Mouse (Mus musculus): ENCODE measurements around the gene Zfp704. TPM values are rescaled to one million over a fixed set of nuclear protein-coding genes. Genes with fewer than 3 reads are reported as not detected.

Zfp704 gene
- polyA plus RNA-seq (2012; rRNA removed), result 8.5 and 9.7 TPM in 2 replicates

DNA sequence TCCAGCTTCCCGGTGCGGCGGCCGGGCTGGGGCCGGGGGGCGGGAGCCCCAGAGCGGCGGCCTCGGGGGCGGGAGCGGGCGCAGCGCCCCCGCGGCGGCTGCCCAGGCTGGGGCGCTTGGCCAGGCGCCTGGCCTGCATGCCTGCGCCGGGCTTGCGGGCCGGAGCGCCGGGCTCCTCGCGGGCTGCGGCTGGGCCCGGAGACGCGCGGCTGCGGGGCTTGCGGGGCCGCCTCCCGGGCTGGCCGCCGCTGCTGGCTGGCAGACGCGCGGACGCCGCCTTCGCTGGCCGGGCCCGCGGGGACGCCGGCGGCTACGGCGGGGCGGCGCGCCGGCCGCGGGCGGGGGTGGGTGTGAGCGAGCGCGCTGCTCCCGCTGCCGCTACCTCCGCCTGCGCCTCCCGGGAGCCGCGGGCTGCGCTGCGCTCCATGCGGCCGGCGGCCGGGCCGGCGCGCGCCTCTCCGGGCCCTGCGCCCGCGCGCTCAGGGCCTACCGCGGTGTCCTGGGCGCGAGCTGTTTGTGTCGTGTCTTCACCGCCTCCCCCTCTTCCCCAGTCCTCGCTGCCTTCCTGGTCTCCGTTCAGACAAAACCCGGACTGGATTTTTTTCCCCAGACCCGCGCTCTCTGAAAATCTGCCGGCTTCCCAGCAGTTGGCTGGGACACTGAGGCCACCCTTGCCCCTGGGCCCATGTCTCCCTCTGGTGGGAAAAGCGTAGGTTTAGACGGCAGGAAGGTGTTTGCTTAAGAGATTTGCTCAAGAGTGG, at the start of gene Zfp704:
Zfp704 (minus strand) TSS at position 505 of the 761 bp plus-strand sequence.
- peak; percentile 65; the same call in 1 of the 2 replicates for TF ChIP-seq POLR2A (IDR thresholded peaks at IDR 0.05; ENCODE audit: borderline replicate concordance, extremely low read depth, low read depth, low read length)
- peak; percentile 41; the same call in 1 of the 2 replicates for TF ChIP-seq CTCF (IDR thresholded peaks at IDR 0.05; ENCODE audit: insufficient read depth, low read length)
- peak within 1 kb of the TSS; percentile 84 for H3K4me3 ChIP-seq (replicated peaks; ENCODE audit: extremely low read depth, low read depth, low read length)
- 4% methylated on average over 92 of the region's 97 CpGs for WGBS
- H3K4me1 ChIP-seq (ENCODE audit: control insufficient read depth, insufficient read depth, low read length), result peaks cover 2% of the 10 kb centered on the region; the same call in 1 of the 2 replicates
- DNase-seq, result peak; percentile 75

DNA sequence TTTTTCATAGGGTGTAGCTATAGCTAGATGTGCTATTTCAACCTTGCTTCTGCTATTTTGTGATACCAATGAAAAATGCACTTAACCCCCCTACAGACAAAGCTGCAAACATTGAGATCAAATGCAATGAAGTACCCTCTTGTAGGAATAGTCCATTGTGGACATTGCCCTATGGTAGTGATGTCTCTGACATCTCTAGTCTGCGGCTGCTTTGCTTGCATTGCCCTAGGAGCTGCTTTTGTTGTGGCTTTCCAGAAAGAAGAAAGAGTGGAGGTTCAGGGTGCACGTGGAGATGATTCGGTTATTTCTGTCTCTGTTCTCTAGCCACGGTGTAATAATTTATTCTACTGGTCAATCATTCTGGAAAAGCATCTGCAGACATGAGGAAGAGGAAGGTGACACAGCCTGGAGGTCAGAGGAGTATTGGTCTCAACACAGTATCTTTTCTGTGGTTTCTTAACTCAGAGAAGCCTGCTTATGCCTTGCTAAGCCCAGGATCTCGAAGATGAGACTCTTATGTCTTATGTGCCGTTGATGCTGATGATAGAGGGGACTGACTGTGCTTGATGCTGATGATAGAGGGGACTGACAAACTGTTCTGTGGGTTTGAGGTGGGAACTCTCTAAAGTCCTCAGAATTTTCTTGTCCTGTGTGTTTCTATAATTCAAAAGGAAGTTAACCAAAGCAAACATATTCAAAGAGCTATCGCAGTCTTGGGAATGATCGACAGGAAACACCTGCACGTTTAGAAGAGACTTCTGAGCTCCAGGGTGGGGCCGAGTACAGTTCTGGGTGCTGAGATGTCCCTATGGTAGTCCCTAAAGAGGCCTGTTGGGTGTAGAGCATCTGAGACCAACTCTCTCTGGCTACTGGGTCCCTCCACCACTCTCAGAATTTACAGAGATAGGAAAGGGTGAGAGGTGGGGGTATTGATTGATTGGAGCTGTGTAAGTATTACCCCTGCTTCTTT, 23.4 kb upstream of the Zfp704 start:
- Histone ChIP-seq H3K4me3 (replicated peaks; ENCODE audit: extremely low read depth, low read depth, low read length) (no peak overlapping the region), H3K4me1 (ENCODE audit: control insufficient read depth, insufficient read depth, low read length) (peaks cover 2% of the 10 kb centered on the region; the same call in 1 of the 2 replicates)
- TF ChIP-seq POLR2A (IDR thresholded peaks at IDR 0.05; ENCODE audit: borderline replicate concordance, extremely low read depth, low read depth, low read length), result no peak
- TF ChIP-seq CTCF (IDR thresholded peaks at IDR 0.05; ENCODE audit: insufficient read depth, low read length), result no peak
- WGBS, result 66% methylated on average over 10 of the region's 10 CpGs
- no peak for DNase-seq

DNA sequence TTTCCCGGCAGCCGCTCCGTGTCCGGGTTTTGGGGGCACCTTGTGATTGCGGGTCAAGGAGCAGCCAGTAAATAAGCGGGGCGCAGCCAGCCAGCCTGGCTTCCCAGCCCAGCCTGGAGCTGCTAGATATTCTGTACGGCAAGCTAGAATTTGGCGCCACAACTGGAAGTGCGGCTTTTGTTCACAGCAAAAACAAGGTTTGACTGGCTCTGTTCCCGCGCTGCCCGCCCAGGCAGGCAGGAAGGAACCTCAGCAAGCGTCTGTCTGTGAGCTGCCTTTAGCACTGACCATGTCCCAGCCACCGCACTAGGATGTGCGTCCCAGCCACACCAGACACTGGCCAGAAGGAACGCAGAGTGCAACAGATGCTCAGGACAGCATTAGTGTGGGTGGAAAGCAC, 20.1 kb upstream of the Zfp704 start:
- H3K4me3 ChIP-seq (replicated peaks; ENCODE audit: extremely low read depth, low read depth, low read length), result no peak overlapping the region
- TF ChIP-seq POLR2A (IDR thresholded peaks at IDR 0.05; ENCODE audit: borderline replicate concordance, extremely low read depth, low read depth, low read length), result no peak
- no peak for TF ChIP-seq CTCF (IDR thresholded peaks at IDR 0.05; ENCODE audit: insufficient read depth, low read length)
- DNase-seq, result peak; percentile 34
- H3K4me1 ChIP-seq (ENCODE audit: control insufficient read depth, insufficient read depth, low read length), result peaks cover 2% of the 10 kb centered on the region; the same call in 1 of the 2 replicates
- WGBS, result 8% methylated on average over 17 of the region's 17 CpGs

DNA sequence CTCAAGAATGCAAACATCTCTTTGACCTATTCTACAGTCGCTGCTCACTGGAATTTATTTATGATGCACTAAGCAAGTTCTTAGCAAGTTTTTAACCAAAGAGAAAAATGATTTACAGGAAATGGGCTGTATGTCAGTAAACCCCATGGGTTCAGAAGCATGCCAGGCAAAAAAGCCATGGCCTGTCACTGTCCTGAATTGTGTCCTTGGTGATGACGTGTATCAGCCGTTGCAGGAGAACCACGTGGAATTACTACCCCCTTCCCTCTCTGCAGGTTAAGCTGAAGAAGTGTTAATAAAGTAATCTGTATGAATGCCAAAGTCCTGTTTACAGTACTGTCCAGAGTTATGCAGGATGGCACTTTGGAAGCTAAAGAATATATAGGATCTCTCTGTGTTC, 18.2 kb upstream of the Zfp704 start:
- WGBS, result 42% methylated on average over 4 of the region's 4 CpGs
- no peak overlapping the region for H3K4me3 ChIP-seq (replicated peaks; ENCODE audit: extremely low read depth, low read depth, low read length)
- H3K4me1 ChIP-seq (ENCODE audit: control insufficient read depth, insufficient read depth, low read length), result peaks cover 2% of the 10 kb centered on the region; the same call in 1 of the 2 replicates
- no peak for DNase-seq
- TF ChIP-seq CTCF (IDR thresholded peaks at IDR 0.05; ENCODE audit: insufficient read depth, low read length) (no peak), POLR2A (IDR thresholded peaks at IDR 0.05; ENCODE audit: borderline replicate concordance, extremely low read depth, low read depth, low read length) (no peak)

DNA sequence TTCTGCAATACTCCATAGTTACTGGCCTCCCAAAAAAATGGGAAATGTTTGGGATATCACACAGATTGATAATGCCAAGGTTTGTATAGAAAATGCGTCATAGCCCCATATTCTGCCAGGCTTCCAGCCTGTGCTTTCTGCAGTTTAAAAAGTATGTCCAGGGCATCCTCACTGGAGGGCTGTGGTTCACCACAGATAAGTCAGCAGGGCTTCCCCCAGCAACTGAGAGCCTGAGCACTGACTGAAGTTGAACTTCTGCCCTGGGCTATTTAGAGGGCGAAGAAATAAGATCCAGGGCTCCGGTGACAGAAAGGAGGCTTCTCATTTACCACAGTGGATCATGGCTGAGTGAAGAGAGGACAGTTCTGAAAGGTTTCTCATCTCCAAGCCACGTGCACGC, 16.3 kb upstream of the Zfp704 start:
- WGBS, result 79% methylated on average over 5 of the region's 5 CpGs
- Histone ChIP-seq H3K4me3 (replicated peaks; ENCODE audit: extremely low read depth, low read depth, low read length) (no peak overlapping the region), H3K4me1 (ENCODE audit: control insufficient read depth, insufficient read depth, low read length) (peaks cover 2% of the 10 kb centered on the region; the same call in 1 of the 2 replicates)
- DNase-seq, result no peak
- TF ChIP-seq CTCF (IDR thresholded peaks at IDR 0.05; ENCODE audit: insufficient read depth, low read length) (no peak), POLR2A (IDR thresholded peaks at IDR 0.05; ENCODE audit: borderline replicate concordance, extremely low read depth, low read depth, low read length) (no peak)

DNA sequence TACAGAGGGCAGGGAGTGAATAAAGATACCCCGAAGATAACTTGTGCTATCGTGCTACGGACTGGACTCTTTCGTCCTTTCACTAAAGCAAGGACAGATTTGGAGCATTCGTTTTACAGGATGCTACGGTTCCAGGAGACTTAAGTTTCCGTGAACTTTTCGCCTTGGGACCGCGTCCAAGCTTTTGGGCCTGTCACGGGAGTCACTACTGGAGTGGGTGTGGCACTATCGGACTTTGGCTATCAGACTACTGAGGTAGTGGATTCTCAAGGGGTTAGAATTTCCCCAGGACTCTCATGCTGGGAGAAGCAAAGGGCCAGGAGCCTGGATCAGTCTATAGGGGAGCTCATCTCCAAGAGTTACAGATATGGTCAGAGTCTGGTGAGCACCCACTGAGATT, 10.7 kb upstream of the Zfp704 start:
- H3K4me1 ChIP-seq (ENCODE audit: control insufficient read depth, insufficient read depth, low read length), result no peaks in the 10 kb centered on the region
- DNase-seq, result no peak
- WGBS, result 88% methylated on average over 12 of the region's 12 CpGs
- TF ChIP-seq POLR2A (IDR thresholded peaks at IDR 0.05; ENCODE audit: borderline replicate concordance, extremely low read depth, low read depth, low read length) (no peak), CTCF (IDR thresholded peaks at IDR 0.05; ENCODE audit: insufficient read depth, low read length) (no peak)
- H3K4me3 ChIP-seq (replicated peaks; ENCODE audit: extremely low read depth, low read depth, low read length), result no peak overlapping the region

DNA sequence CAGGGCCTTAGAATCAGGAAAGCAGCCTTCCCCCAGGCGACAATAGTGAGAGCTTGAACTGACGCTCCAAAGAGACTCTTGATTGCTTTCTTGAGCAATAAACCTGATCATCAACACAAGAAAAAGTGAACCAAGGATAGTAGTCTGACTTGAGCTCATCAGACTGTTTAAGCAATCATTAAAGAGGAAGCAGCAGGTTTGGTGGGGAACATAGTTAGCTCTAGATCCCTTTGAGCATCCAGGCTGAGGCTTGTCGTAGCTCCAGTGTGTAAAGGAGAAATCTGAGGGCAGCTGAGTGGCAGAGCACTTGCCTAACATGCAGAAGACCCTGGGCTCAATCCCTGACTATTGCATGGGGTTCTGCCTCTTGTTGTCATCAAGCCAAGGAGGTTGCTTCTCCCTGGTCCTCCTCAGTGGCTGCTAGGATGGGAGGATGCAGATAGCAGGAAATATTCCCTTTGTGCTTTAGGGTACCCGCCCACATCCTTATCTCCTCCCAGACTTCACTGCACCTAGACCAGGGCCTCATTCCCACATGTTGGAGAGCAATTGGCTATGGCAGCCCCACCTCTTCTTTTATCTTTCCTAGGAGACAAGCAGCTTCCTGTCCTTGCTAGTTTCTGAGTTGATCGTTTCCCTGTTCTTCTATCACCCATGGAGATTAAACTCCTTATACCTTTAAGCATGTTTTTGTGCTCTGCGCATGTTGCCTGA, 9.8 kb upstream of the Zfp704 start:
- no peaks in the 10 kb centered on the region for H3K4me1 ChIP-seq (ENCODE audit: control insufficient read depth, insufficient read depth, low read length)
- TF ChIP-seq CTCF (IDR thresholded peaks at IDR 0.05; ENCODE audit: insufficient read depth, low read length) (no peak), POLR2A (IDR thresholded peaks at IDR 0.05; ENCODE audit: borderline replicate concordance, extremely low read depth, low read depth, low read length) (no peak)
- DNase-seq, result no peak
- no peak overlapping the region for H3K4me3 ChIP-seq (replicated peaks; ENCODE audit: extremely low read depth, low read depth, low read length)
- WGBS, result 72% methylated on average over 6 of the region's 6 CpGs

GRCm38 (mm10) chr3:9617101-9617500, 7.2 kb upstream of the Zfp704 start:
- 70% methylated on average over 9 of the region's 9 CpGs for WGBS
- DNase-seq, result no peak
- no peak overlapping the region for H3K4me3 ChIP-seq (replicated peaks; ENCODE audit: extremely low read depth, low read depth, low read length)
- peak; percentile 38; the same call in 1 of the 2 replicates for TF ChIP-seq CTCF (IDR thresholded peaks at IDR 0.05; ENCODE audit: insufficient read depth, low read length)
- no peak for TF ChIP-seq POLR2A (IDR thresholded peaks at IDR 0.05; ENCODE audit: borderline replicate concordance, extremely low read depth, low read depth, low read length)
- H3K4me1 ChIP-seq (ENCODE audit: control insufficient read depth, insufficient read depth, low read length), result no peaks in the 10 kb centered on the region

- 43% methylated on average over 12 of the region's 12 CpGs for WGBS
- DNase-seq, result no peak
Observed at GRCm38 (mm10) chr3:9614676-9615075, 4.8 kb upstream of the Zfp704 start.

More at GRCm38 (mm10) chr3:9614676-9615075, 4.8 kb upstream of the Zfp704 start:
- no peak for TF ChIP-seq POLR2A (IDR thresholded peaks at IDR 0.05; ENCODE audit: borderline replicate concordance, extremely low read depth, low read depth, low read length)
- no peak for TF ChIP-seq CTCF (IDR thresholded peaks at IDR 0.05; ENCODE audit: insufficient read depth, low read length)
- H3K4me3 ChIP-seq (replicated peaks; ENCODE audit: extremely low read depth, low read depth, low read length), result no peak overlapping the region
- peaks cover 2% of the 10 kb centered on the region; the same call in 1 of the 2 replicates for H3K4me1 ChIP-seq (ENCODE audit: control insufficient read depth, insufficient read depth, low read length)
